Mouse (Mus musculus) lung, adult 2 months (tissue): Measurements from ENCODE around the gene Exosc3.

Source experiments
- CTCF ChIP-seq: fragments of 200-500 bp; IDR thresholded peaks from 2 replicates; pipeline ENCODE4 v1.5.1; 2011; ENCODE audit warnings: mild to moderate bottlenecking, low read length, control low read depth; ENCODE audit not compliant: insufficient read depth
- POLR2A ChIP-seq: fragments of 200-500 bp; IDR thresholded peaks from 2 replicates; pipeline ENCODE4 v1.6.1; 2011; ENCODE audit warnings: low read depth, mild to moderate bottlenecking, control low read depth, low read length, borderline replicate concordance; ENCODE audit errors: extremely low read depth

- TF ChIP-seq POLR2A (no peak), CTCF (no peak)
These were observed 34.0 kb upstream of the Exosc3 start for GRCm38 (mm10) chr4:45376573-45376972.
